Mouse (Mus musculus) cerebellum, adult 8-10 months (tissue): ENCODE measurements at regions not wholly inside any gene's neighbourhood (a gene's known extent, or its start where the extent isn't known, plus 50 kb on each side); places are given as distances from the start of the nearest gene placed in this dataset.
"Not testable (repeated sequence)": the region's sequence is repeated elsewhere in the genome, so short reads cannot be mapped to it uniquely, and the experiment has no call there.

Experiments
- DNase-seq: peaks from one replicate; pipeline ENCODE4 v3.0.0; 2022

DNA sequence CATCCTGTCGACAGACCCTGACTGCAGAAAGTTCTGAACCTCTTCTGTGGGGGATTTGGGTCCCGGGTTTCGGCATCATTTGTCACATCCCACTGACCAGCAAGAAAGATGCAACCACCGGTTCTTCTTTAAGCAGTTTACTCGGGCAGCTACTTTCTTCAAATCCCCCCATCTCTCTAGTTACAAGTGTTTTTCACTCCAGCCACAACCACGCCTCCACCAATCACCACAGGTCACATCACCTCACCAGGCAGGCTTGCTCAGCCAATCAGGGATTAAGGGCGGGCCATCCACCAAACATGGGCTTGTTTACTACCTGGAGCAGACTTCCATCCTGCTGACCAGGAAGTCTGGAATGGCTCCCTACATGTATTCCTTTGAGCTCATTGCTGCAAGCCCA, 119.6 kb downstream of the Tnfsf18 start:
- DNase-seq = not testable (repeated sequence)

DNA sequence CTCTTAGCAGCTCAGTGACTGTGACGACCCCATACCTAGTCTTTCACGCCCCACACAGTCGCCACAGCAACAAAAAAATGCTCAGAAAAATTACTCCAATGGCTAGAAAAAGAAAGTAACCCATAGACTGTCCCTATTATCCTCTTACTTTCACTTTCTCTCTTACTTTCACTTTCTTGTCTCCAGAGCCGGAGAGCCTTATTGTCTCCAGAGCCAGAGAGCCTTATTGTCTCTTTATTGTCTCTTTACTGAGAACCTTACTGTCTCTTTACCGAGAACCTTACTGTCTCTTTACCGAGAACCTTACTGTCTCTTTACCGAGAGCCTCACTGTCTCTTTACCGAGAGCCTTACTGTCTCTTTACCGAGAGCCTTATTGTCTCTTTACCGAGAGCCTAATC, 119.2 kb downstream of the Tnfsf18 start:
- not testable (repeated sequence) for DNase-seq

DNA sequence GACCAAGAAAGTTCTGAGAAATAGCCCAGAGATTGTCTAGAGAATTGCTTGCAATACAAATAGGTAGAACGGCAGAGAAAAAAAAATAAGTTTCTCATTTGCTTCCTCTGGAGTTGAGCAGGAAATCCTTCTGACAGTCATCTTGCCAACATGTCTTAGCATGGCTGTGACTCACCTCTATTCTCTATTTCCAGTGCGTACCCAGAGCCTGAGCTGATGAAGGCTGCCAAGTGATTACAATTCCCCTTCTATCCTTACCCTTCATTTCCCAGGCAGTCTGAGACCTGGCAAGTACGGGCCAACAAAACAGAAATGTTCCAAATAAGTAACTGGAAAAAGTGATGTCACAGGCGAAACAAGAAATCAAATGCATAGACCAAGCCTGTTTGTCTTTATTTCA, 113.0 kb downstream of the Tnfsf18 start:
- no peak for DNase-seq

DNA sequence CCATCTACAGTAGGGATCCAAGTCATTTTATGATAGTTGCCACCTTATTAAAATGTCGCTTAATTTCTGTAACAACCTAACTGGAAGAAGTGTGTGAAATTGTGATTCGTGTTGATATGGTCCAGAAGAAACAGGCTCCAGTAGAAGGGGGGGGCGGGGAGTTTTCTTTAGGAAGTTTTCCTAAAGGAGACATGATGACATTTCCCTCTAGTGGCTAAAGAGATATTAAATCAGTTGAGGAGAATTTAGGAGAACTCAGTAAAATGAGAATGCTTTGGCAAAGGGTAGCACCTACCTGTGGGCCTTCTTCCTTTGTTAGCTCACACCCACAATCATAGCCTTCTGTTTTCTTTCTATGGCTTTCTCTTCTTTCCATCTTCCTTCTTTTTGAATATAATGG, 107.7 kb downstream of the Tnfsf18 start:
- no peak for DNase-seq

DNA sequence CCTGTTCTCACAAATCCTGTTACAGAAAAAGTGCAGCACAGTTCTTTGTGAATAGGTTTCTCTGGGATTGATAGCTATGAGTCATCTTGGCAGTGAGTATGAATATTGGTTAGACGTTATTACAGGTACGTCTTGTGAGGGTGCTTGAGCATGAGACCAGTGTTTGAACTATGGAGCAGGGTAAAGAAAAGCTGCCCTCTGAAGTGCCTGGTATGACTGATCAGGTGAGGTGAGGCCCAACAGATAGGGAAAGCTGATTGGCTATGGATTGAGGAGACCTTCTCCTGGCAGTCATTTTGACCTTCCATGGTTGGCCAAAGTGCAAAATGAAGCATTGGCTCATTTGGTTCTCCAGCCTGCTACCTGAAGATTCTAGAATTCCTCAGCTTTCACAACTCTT, 106.7 kb downstream of the Tnfsf18 start:
- DNase-seq = no peak

DNA sequence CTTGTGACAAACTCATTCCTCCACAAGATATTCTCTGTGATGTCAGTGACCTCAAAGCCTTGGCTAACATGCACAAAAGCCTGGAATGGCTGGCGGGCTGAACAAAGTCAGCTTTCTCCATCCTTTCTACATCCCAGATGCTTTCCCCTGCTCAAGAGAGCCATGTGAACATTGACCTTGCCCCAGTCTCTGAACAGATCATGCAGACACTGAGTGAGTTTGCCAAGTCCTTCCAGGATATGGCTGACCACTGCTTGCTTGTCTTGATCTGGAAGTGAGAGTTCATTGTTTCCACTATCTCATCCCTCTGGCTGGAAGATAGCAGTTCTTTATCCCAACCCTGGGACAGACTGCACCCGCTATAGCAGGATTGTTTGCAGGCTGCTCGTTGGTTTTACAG, 103.7 kb downstream of the Tnfsf18 start:
- DNase-seq = no peak

DNA sequence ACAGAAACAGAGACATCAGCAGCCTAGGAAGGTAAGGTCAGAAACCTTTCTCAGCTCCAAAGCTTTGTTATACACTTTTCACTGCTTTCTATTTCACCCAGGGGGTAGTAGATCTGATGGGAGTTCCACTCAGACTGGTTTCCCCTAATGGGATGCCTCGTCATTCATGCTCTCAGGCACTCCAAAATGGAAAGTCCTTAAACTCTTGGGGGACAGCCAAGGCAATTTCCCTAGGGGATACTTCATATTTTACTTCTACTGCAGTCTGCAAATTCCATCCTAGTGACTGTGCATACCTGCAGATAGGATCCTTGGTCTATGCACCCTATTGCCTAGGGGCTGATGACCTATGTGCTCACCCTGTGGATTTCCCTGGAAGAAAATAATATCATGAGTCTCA, 82.1 kb downstream of the Tnfsf18 start:
- DNase-seq = no peak

DNA sequence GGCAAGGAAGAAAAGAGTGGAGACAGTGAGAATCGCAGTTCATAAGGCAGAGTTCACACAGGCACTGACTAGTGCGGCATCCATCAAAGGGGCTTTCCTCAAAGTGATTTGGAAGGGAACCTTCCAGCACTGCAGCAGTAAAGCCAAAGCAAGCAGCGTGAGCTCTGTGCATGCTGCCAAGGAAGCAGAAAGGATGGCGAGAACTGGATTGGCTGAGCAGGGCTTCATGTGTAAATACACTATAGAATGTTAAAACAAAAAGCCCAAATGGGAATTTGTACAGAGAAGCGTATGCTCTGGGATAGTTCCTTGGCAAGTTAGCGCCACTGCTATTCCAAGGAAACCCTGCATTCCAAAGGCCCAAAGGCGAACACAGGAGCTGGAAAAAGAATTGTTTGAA, 81.5 kb downstream of the Tnfsf18 start:
- no peak for DNase-seq

DNA sequence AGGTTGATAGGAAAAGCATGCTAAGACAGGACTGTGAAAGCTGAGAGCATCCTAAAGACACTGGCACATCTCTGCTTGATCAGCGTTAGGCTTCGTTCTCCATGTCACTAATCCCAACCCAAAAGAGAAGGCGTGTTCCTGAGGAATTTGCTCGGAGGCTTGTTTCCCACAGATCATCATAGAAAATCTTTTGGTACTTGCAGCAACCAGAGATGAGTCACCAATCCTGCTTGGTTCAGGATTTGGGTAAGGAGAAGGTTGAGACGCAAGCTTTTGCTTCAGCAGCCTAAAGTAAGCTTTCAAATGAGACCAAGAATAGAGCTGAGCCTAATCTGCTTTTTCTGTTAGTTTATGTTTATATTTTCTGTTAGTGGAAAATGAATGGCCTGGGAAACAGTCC, 80.7 kb downstream of the Tnfsf18 start:
- DNase-seq = no peak

DNA sequence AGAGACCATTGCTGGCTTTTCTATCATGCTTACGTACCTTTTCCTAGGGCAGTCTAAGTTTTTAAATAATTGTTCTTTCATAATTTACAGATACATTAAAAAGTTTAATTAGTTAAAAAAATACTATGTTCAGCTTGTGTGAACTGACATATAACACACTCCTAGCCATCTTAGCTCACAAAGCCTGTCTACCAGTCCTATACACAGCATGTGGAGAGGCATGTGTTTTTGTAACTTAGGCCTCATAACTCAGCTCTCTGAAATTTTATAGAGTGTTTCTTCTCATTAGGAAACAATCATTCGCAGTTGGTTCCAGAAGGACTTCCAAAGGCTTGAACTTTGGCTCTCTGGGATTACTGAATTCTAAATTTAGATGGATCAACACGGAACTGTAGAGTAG, 76.3 kb downstream of the Tnfsf18 start:
- no peak for DNase-seq

DNA sequence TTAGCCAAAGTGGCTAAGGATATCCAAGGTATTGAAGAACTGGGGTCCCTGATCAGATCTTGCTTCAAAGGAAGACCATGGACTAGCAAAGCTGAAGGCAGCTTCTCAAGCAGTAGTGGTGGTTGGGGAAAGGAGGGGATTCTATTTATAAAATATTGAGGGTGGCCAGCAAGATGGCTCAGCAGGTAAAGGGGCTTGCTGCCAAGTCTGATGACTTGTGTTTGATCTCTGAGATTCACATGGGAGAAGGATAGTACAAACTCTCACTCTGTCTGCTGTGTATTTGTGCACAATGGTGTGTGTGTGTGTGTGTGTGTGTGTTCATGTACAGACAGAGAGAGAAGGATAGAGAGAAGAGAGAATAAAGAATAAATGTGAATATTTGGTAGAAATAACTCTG, 73.4 kb downstream of the Tnfsf18 start:
- no peak for DNase-seq

DNA sequence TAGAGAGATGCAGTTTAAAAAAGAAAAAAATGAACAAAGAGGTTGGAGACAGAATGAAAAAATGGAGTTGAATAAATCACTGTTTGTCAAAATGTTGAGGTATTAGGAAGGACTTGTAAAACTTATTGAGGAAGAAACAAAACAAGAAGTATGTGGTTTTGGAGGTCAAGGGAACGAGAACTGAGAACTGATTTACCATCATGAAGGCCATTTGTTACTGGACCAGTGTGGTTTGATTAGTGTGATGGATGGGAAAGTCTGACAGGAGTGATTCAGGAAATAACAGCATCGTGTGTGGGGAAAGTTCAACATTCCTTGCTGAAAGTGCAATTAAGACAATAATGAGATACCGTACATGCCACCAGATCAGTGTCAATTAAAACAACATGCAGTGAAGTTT, 65.9 kb downstream of the Tnfsf18 start:
- DNase-seq = no peak
